Mouse (Mus musculus) lung, postnatal 0 days (tissue): ENCODE results near the gene 4930556J24Rik.
"Not testable (repeated sequence)": the region's sequence is repeated elsewhere in the genome, so short reads cannot be mapped to it uniquely, and the experiment has no call there.

ENCODE experiments used
- CTCF ChIP-seq: IDR thresholded peaks from 2 replicates; pipeline ENCODE4 v1.5.1; 2016; ENCODE audit warnings: antibody characterized with exemption, mild to moderate bottlenecking
- EP300 ChIP-seq: IDR thresholded peaks from 2 replicates; pipeline ENCODE4 v1.6.1; 2016; ENCODE audit warnings: antibody characterized with exemption, mild to moderate bottlenecking, control low read depth

GRCm38 (mm10) chr11:3955371-3955770 is 21.2 kb downstream of the 4930556J24Rik start:
- TF ChIP-seq CTCF, EP300: not testable (repeated sequence)
